Mouse (Mus musculus): Measurements from ENCODE around the gene Ptges.

Gene Ptges

GRCm38 (mm10) chr2:30850581-30850980 is 79.1 kb downstream of the Ptges start:
- no peak for DNase-seq (ENCODE audit: low read depth)

- DNase-seq (ENCODE audit: low read depth), result no peak
Measured at GRCm38 (mm10) chr2:30848184-30848583, 81.5 kb downstream of the Ptges start.

- DNase-seq (ENCODE audit: low read depth), result no peak
Measured at GRCm38 (mm10) chr2:30846723-30847122, 82.9 kb downstream of the Ptges start.

GRCm38 (mm10) chr2:30846236-30846635 is 83.4 kb downstream of the Ptges start:
- no peak for DNase-seq (ENCODE audit: low read depth)

- no peak for DNase-seq (ENCODE audit: low read depth)
Measured at GRCm38 (mm10) chr2:30845152-30846070, 84.3 kb downstream of the Ptges start.

GRCm38 (mm10) chr2:30842615-30843014 is 87.0 kb downstream of the Ptges start:
- DNase-seq (ENCODE audit: low read depth), result no peak

Measured in naive thymus-derived CD4-positive, alpha-beta T cell, adult 2 months (primary cell).